Mouse (Mus musculus) right cerebral cortex, postnatal 4 days (tissue): ENCODE results near the gene Smarcd1.

Source experiments
- DNase-seq: peaks from one replicate; pipeline ENCODE4 v3.0.0-alpha.2; 2022

Gene Smarcd1

DNA sequence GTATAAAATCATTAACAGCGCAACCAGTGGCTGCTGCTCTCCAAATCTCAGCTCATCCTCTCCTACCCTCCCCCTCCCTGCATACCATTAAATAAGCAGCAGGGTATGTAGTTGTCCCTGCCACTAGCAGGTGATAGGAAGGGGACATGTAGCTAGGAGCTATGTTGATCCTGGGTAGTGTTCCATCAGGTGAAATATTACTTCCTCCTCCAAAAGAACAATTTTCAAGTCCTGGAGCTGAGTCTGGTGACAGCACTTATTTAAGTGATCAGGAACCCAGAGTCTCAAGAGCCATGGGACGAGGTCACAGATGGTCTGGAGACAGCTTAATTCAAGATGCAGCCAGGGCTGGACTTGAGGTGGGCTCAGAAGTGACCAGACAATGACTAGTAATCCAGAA lies 33.7 kb downstream of the Smarcd1 start:
- DNase-seq: peak; percentile 100

DNA sequence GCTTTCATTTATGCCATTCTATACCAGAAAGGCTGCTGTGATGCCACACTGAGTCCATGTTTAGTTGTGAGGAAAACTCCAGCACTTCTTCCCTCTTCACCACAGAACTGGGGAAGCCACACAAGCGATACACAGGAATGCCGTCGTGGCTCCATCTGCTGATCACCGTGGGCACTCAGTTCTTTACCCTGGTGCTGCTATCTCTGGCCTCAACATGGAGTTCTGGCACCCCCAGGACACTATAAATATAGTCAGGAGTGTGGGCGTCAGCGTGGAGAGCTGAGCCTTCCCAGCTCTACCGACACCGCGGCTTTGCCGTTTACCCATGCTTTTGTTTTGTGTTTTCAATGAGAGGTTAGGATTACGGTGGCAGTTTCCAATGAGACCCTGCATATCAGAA lies 34.7 kb downstream of the Smarcd1 start:
- no peak for DNase-seq

DNA sequence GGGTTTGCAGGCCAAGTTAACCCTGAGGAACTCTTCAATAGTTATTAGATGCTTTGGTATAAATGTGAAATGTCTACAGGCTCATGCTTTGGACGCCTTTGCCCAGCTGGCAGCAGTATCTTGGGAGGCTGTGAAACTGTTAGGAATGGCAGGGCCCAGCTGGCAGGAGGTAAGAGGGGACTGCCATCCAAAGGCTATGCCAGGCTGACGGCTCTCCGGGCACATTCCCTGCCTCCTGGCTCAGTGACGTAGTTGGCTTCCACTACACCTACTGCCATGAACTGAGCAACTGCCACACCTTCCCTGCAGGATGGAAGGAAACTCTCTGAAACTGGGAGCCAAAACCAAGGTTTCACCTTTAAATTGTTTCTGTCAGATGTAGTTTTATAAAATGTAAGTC lies 38.3 kb downstream of the Smarcd1 start:
- DNase-seq: no peak

DNA sequence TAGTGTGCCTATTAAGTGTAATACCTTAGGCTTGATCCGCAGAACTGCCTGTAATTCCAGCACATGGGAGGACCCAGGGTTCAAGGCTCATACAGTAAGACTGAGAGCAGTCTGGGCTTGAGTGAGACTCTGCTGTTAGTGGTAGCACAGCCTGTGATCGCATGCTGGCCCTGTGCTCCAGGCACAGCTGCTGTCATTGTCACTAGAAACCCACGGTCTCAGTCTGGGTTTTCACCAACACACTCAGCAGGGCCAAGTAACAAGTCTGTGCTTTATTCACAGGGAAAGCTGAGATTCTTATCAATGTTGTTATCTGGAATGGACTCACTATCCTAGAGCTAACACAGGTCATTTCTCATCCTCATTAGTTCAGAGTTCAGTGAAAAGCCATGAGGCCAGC lies 52.3 kb downstream of the Smarcd1 start:
- DNase-seq: no peak
